Mouse (Mus musculus): ENCODE data around the gene Mpeg1. TPM values are rescaled to one million over a fixed set of nuclear protein-coding genes. Genes with fewer than 3 reads are reported as not detected.

The Mpeg1 gene
- total RNA-seq, 2 experiments from 2014 or later = 6.7 to 7.4 TPM

- no peak for DNase-seq
Measured at GRCm38 (mm10) chr19:12465530-12466144, 5.1 kb downstream of the Mpeg1 start.

DNA sequence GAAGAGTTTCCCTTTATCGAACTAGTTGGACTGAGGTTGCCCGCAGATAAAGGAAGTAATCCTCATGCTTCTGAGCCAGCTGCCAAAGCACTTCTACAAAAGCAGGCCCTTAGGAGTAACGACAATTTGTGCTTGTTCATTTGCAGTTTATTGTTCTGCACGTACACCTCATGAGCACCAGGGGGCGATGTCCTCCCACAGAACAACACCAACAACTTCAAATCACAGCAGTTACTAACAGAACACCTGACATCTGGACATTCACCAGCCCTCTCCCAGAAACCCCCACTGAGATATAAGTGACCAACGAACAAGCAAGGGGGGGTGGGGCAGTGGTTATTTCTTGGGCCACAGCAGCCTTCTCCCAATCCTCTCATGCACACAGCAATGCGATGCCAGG is 5.6 kb downstream of the Mpeg1 start:
- peak; percentile 55 to 57 for DNase-seq

GRCm38 (mm10) chr19:12467436-12467835 is 6.9 kb downstream of the Mpeg1 start:
- no peak for DNase-seq

DNA sequence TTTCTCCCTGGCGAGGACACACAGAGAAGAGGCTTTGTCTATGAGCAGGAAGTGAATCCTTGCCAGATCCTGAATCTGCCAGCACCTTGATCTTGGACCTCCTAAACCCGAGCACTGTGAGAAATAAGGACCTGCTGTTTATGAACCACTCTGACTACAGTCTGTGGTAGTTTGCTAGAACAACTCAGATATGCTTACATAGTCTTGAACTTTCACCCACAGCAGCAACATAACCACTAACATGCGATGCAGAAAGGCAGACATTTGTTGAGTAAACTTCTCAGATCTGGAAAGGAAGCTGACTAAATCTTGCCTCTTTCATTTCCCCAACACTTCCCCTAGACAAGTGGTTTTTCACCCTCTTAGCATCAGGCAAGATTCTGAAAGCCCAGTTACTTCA is 11.3 kb downstream of the Mpeg1 start:
- DNase-seq = no peak

DNA sequence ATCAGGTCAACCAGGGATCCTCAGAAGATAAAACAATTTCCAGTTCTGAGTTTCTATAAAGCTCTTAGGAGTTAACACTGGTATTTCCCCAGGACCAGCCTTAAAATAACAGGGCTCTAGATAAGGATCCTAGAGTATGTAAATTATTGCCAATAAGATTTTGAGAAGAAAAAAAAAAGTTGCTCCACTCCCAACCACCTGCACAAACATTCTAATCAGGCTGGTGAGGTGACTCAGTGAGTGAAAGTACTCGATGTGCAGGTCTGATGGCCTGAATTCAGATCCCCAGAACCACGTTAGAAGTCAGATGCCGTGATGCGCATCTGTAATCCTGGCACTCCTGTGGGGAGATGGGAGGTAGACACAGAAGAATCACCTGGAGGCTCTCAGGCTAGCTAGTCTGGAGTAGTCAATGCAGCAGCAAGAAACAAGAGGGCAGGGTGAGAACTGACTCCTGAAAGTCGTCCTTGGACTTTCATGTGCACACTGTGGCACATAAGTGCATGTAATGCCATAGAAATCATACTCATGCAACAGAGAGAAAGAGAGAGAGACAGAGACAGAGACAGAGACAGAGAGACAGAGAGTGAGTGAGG is 11.9 kb downstream of the Mpeg1 start:
- no peak for DNase-seq

- no peak for DNase-seq
Measured at GRCm38 (mm10) chr19:12473201-12473641, 12.6 kb downstream of the Mpeg1 start.

DNA sequence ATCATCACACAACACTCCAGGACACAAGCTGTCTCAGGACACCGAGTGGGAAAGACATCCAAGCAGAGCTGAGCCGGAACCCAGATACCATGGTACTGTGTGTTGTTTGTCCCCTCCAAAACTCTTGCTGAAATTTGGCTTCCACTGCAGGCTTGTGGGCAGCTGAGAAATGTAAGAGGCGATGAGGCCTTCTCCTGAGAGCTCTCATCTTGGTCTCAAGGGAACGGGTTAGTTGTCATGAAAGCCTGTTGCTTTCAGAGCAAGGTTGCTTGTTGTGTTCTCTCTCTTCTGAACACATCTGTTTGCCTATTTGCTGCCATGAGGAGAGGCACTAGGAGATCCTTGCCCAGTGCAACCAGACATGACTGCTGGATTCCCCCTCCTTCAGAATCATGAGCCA is 13.4 kb downstream of the Mpeg1 start:
- DNase-seq = no peak

DNA sequence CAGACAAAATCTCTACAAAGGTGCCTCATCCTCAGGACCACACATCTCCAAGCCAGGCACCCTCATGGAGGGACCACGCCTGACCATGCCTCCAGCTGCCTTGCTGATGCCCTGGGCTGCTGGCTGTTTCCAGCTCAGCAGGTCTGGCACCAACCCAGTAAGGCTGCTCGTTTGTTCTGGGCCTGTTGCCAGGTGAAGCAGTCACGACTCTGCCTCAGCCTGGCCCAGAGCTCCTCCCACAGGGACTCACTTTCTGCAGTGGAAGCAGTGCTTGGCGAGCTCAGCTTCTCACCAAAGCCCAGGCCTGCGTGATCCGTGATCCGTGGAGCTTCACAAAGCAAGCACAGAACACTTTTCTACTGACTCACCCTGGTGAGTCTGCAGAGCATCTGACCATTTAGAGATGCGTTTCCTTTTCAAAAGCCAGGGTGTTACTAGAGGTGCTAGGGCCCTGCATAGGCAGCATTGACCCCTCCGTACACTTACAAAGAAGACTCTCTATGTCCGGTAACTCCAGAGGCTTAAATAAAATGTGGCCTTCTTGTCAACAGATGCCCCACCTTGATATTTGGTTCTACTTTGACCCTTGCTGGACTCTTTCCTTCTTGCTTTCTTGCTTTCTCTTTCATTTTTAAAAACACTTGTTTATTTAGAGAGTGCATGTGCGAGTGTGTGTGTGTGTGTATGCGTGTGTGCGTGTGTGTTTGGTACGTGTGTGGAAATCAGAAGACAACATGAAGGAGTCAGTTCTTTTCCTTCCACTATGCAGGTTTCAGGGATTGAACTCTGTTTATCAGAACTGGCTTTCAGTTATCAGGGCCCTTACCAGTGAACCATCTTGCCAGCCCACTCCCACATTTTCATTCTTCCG is 15.0 kb downstream of the Mpeg1 start:
- DNase-seq = peak; percentile 83 to 85

DNA sequence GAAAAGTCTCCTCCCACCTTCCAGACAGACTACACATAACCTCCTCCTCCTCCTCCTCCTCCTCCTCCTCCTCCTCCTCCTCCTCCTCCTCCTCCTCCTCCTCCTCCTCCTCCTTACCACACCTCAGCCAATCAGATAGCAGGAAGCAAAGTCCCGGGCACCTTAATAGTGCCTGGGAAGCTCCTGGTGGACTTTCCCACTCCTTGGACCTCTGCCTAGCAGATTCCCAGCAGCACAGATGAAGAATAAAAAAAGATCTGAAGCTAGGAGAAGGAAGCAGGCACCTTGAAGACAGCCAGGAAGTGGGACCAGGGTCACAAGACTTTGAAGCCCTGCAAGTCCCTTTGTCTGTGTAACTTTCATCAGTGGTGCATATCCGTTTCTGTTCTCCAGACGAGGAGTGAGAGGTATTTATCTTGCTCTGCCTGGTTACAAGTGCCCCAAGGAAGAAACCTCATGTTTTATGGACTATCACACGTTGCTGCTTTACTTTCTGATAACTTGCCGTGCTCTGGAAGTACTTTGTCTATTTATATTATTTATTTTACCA is 16.2 kb downstream of the Mpeg1 start:
- DNase-seq = no peak

DNA sequence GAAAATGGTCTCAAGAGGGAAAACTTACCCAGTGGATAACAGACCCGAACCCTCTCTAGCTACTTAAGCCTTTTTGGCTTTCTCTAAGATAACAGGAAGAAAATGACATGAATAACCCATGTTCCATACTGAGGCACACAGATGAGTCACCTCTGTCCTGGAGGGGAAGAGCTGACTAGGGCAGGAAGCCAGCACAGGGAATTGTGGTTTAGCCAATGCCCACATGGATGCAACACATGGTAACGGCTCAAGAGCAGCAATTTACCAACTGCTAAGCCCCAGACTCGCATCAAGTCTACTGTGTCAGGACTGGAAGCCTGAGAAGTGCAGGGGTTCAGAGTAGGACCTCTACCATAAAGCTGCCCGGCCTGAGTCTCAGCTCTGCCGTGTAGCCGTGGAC is 17.8 kb downstream of the Mpeg1 start:
- no peak for DNase-seq

- no peak for DNase-seq
Measured at GRCm38 (mm10) chr19:12483782-12484181, 23.2 kb downstream of the Mpeg1 start.

GRCm38 (mm10) chr19:12484210-12484609 is 23.6 kb downstream of the Mpeg1 start:
- no peak for DNase-seq

GRCm38 (mm10) chr19:12485223-12485622 is 24.6 kb downstream of the Mpeg1 start:
- DNase-seq = no peak

DNA sequence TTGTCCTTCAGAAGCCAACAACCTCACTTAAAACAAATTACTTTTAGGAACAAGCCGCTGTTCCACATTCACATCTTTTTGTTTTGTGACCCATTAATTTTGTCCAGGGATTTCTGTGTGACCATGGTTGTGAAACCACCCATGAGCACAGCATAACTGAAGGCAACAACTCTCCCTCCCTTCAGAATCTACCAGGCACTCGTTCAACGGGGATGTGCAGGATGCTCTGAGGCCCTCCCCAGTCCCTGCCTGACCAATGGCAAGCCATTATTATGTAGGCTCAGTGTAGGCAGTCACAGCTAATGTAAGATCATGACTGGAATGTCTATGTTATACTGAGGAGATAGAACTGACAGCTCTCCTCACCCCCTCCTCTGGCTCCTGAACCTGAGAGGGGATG is 25.1 kb downstream of the Mpeg1 start:
- no peak for DNase-seq

GRCm38 (mm10) chr19:12486875-12487274 is 26.3 kb downstream of the Mpeg1 start:
- DNase-seq = no peak

DNA sequence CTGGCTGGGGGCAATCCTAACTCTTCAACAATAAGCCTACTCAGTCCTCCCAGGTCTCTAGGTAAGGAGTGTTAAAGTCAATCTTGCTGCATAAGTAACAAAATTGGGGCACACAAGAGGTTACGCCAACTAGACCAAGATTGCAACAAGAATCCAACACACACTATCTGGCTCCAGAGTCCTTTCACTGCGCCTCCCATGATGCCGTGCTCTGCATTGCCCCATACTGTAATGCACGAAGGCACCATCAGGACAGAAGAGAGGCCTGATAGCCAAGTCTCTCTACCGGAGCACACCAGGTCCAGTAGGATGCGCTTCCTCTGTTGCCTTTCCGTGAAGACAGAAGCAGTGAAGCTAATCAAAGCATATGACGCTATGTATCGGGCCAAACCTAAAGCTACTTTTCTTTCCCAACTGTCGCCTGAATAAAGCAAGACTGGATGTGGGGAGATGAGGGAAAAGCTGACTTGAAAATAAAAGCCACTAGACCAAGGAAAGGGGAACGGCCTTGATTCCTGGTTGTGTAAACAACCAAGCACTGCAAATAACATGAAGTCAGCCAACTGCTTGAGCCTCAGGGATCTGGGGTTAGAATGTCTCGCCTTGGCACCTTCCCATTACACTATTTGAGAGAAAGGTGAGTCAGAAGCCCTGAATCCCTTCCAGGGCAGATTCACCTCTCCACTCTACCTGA is 27.1 kb downstream of the Mpeg1 start:
- no peak for DNase-seq

DNA sequence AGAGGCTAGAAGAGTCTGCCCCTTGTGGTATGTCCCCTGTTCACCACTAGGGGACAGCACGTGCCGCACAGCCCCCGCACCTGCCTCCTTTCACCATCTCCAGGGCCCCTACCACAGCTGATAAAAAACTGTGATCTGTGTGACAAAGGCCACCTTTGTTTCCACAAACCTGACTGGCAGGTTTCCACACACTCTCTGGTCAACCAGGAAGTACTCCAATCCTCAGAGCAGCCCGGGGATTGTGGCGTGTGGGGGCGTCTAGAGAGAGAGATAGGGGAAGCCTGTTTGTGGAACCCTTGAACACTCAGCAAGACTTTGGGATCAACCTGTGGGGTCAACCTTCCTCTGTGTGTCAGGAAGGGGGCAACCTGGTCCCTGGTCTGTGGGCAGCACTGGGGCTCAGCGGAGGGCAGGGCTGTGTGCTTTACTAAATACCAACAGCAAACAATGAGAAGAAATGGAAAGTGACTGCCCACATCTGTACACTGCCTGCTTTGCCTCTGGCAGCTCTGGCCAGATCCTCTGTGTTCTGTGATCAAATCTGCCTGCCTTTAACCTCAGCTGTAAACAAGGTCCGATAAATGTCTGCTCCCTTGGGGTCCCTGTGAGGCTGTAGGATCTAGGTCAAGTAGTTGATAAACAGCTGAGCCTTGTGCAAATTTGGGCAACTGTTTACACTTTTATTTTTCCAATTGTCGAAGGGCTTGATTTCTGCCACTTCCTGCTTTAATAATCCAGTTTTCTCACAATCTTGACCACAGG is 27.8 kb downstream of the Mpeg1 start:
- DNase-seq = no peak

GRCm38 (mm10) chr19:12488969-12489674 is 28.5 kb downstream of the Mpeg1 start:
- no peak for DNase-seq

DNA sequence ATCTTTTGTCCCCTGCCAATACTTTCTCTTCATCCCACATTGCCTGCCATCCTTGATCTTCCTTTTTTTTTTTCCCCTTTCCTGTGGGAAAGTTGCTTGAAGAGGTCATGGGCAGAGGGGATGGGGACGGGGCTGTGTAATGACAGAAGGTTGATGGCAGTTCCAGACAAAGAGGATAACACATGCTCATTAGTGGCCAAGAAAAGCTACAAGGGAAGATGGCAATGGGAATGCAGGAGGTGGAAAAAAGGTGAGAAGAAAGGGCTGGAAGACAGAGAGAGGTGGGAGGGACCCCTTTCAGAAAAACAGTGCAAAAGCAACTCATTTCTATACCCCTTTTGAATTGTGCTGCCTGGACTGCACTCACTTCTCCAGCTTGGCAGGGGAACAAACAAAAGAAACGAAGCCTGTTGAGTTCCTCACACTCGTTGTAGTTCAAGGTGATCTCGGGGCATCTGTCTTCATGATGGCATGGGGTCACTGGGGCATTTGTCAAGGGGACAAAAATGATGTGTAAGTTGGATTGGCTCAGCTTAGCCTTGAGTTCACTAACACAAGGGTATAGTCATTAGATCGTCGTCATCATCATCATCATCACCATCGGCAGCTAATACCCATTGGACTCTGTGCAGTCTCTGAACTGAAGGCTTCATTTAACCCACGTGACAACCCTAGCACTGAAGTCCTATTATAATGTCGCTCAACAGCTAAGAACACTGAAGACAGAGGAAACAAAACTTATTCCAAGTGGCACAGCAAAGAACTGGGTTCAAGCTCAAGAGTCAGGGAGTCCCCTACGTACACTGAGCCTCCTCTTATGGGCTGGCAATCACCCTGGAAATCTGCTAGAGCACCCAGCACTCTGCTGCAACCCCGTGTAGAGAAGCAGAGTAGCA is 29.3 kb downstream of the Mpeg1 start:
- DNase-seq = no peak

DNA sequence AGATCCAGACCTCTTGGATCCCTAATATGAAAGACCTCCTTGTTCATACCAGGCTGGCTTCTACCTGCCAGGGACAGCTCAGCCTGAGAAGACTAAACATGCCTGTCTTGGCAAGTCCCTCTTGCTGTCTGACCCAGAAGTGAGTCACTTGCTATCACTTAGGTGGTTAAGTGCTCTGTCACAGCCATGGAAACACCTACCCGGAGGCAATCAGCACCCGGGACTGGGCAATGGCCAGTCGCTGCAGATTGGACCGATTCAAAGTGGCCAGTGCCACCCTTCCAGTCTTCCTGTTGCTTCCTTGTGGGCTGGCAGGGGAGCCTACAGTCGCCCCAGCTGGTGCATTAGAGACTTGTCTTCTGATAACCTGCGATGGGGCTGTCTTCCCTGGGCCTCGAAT is 31.1 kb downstream of the Mpeg1 start:
- no peak for DNase-seq
